Mouse (Mus musculus) heart, adult 2 months (tissue): ENCODE measurements around the gene 1700029H14Rik. TPM values are rescaled to one million over a fixed set of nuclear protein-coding genes. Genes with fewer than 3 reads are reported as not detected.

Source experiments
- DNase-seq, 2 experiments: peaks; one replicate each; pipeline ENCODE4 v3.0.0; 2021
- H3K27ac ChIP-seq: fragments of 200-600 bp; 2 replicates; pipeline ENCODE4 v1.8.1; 2022
- H3K27me3 ChIP-seq: fragments of 200-500 bp; 2 replicates; pipeline ENCODE4 v1.6.1; 2012; ENCODE audit warnings: mild to moderate bottlenecking, low read length, inconsistent platforms, mixed read lengths; ENCODE audit not compliant: control insufficient read depth, insufficient read depth
- H3K36me3 ChIP-seq: fragments of 200-500 bp; 2 replicates; pipeline ENCODE4 v1.6.1; 2012; ENCODE audit warnings: low read length, inconsistent platforms; ENCODE audit not compliant: control insufficient read depth, insufficient read depth
- H3K4me1 ChIP-seq: fragments of 200-500 bp; 2 replicates; pipeline ENCODE4 v1.6.1; 2011; ENCODE audit warnings: low read length; ENCODE audit not compliant: control insufficient read depth, insufficient read depth
- H3K4me3 ChIP-seq: fragments of 200-600 bp; 2 replicates; pipeline ENCODE4 v1.8.1; 2022
- H3K79me2 ChIP-seq: fragments of 200-500 bp; replicated peaks from 2 replicates; pipeline ENCODE4 v1.6.1; 2012; ENCODE audit warnings: mild to moderate bottlenecking, inconsistent platforms, low read length, moderate library complexity, mixed read lengths; ENCODE audit not compliant: control insufficient read depth, insufficient read depth
- H3K9ac ChIP-seq: fragments of 200-500 bp; 2 replicates; pipeline ENCODE4 v1.6.1; 2012; ENCODE audit warnings: low read depth, mild to moderate bottlenecking, control low read depth, inconsistent platforms, low read length, mixed read lengths
- CTCF ChIP-seq: fragments of 200-600 bp; IDR thresholded peaks from 2 replicates; pipeline ENCODE4 v1.8.1; 2022; ENCODE audit warnings: antibody characterized with exemption, mild to moderate bottlenecking, moderate library complexity
- EP300 ChIP-seq: fragments of 200-500 bp; IDR thresholded peaks from 2 replicates; pipeline ENCODE4 v1.6.1; 2011; ENCODE audit warnings: low read depth, low read length, control low read depth; ENCODE audit not compliant: insufficient read depth
- POLR2A ChIP-seq: fragments of 200-500 bp; IDR thresholded peaks from 2 replicates; pipeline ENCODE4 v1.6.1; 2011; ENCODE audit warnings: mild to moderate bottlenecking, low read depth, low read length, control low read depth; ENCODE audit not compliant: insufficient read depth
- whole genome bisulfite sequencing: fragments of 180-500 bp; shearing (Covaris S2); methylation state at CpG from one replicate; pipeline ENCODE4 v1.1.7; 2018; 5-methylcytosine and 5-hydroxymethylcytosine counted together
- intact Hi-C: fragments of 180-260 bp; cut with DNase I; formaldehyde crosslinking; loops from one replicate; pipeline ENCODE4 v1.15.1; 2025
- polyA plus RNA-seq: library from polyadenylated mRNA; depleted of rRNA; stranded (reverse); fragments of >200 nt; gene quantifications from 2 replicates; pipeline ENCODE4 v1.2.3, GENCODE M21; 2012
- total RNA-seq, 2 experiments: library from RNA; stranded (reverse); gene quantifications; 2 replicates each; pipeline ENCODE4 v1.2.3; 2021

Gene 1700029H14Rik
- total and polyA plus RNA-seq, 3 experiments: 0.45 TPM; not detected in 2

- Histone ChIP-seq H3K9ac (peak overlapping the region; percentile 16; the same call in 1 of the 2 replicates), H3K4me3 (no peak overlapping the region; the same call in 1 of the 2 replicates), H3K27me3 (no peaks in the 10 kb centered on the region), H3K27ac (peak overlapping the region; percentile 55), H3K79me2 (no peaks in the 10 kb centered on the region), H3K36me3 (no peaks in the 10 kb centered on the region), H3K4me1 (peaks cover 11% of the 10 kb centered on the region)
- peak; percentile 42 to 51 for DNase-seq
- 43% methylated on average over 11 of the region's 11 CpGs for WGBS
- intact Hi-C loops: loop anchor here (5.0 kb wide), 1 partner anchor 76 kb away; the partner anchor contains the start of gene Rasa3
- TF ChIP-seq CTCF (no peak), POLR2A (no peak), EP300 (no peak)
These were observed 38.9 kb upstream of the 1700029H14Rik start for GRCm38 (mm10) chr8:13601166-13601565.

GRCm38 (mm10) chr8:13600716-13601115 is 38.5 kb upstream of the 1700029H14Rik start:
- Histone ChIP-seq H3K27ac (peak overlapping the region; percentile 61), H3K27me3 (no peaks in the 10 kb centered on the region), H3K4me3 (no peak overlapping the region; the same call in 1 of the 2 replicates), H3K36me3 (no peaks in the 10 kb centered on the region), H3K4me1 (peaks cover 11% of the 10 kb centered on the region), H3K79me2 (no peaks in the 10 kb centered on the region), H3K9ac (no peak overlapping the region)
- WGBS: 56% methylated on average over 10 of the region's 10 CpGs
- no peak for DNase-seq
- intact Hi-C loops: loop anchor here (5.0 kb wide), 1 partner anchor 77 kb away; the partner anchor contains the start of gene Rasa3
- TF ChIP-seq CTCF (no peak), POLR2A (no peak), EP300 (no peak)

- TF ChIP-seq CTCF (no peak), EP300 (0 out of 2 replicates have a peak, but pooled peaks have one; percentile 14)
- no peaks in the 10 kb centered on the region for H3K27me3 ChIP-seq
- peak; percentile 62 to 77 for DNase-seq
- WGBS: 43% methylated on average over 7 of the region's 7 CpGs
- H3K79me2 ChIP-seq: no peaks in the 10 kb centered on the region
- H3K9ac ChIP-seq: no peak overlapping the region
- H3K27ac ChIP-seq: peak overlapping the region; percentile 61
- no peaks in the 10 kb centered on the region for H3K36me3 ChIP-seq
- intact Hi-C loops: loop anchor here (5.0 kb wide), 1 partner anchor 77 kb away; the partner anchor contains the start of gene Rasa3
- H3K4me1 ChIP-seq: peaks cover 11% of the 10 kb centered on the region
- no peak overlapping the region; the same call in 1 of the 2 replicates for H3K4me3 ChIP-seq
These were observed 37.9 kb upstream of the 1700029H14Rik start for GRCm38 (mm10) chr8:13600204-13600603.

- Histone ChIP-seq H3K4me3 (no peak overlapping the region), H3K27ac (no peak overlapping the region)
- WGBS: 69% methylated on average over 6 of the region's 6 CpGs
These were observed 35.5 kb upstream of the 1700029H14Rik start for GRCm38 (mm10) chr8:13597777-13598176.

GRCm38 (mm10) chr8:13595861-13596260 is 33.6 kb upstream of the 1700029H14Rik start:
- H3K4me1 ChIP-seq: peaks cover 6% of the 10 kb centered on the region
- H3K36me3 ChIP-seq: no peaks in the 10 kb centered on the region
- TF ChIP-seq CTCF: peak; percentile 16
- TF ChIP-seq EP300: no peak
- no peak for TF ChIP-seq POLR2A
- no peak overlapping the region for H3K27ac ChIP-seq
- peak in 1 of 2 experiments; percentile 35 for DNase-seq
- no peak overlapping the region for H3K9ac ChIP-seq
- no peaks in the 10 kb centered on the region for H3K79me2 ChIP-seq
- intact Hi-C loops: loop anchor here (2.0 to 5.0 kb wide), 2 partner anchors 45 to 131 kb away; no protein-coding TSS in a partner anchor
- 92% methylated on average over 6 of the region's 6 CpGs for WGBS
- H3K4me3 ChIP-seq: no peak overlapping the region
- no peaks in the 10 kb centered on the region for H3K27me3 ChIP-seq

More at GRCm38 (mm10) chr8:13597777-13598176, 35.5 kb upstream of the 1700029H14Rik start:
- no peaks in the 10 kb centered on the region for H3K79me2 ChIP-seq
- no peak overlapping the region for H3K9ac ChIP-seq
- H3K27me3 ChIP-seq: no peaks in the 10 kb centered on the region
- DNase-seq: no peak
- intact Hi-C loops: loop anchor here (2.0 to 5.0 kb wide), 2 partner anchors 47 to 130 kb away; no protein-coding TSS in a partner anchor
- H3K36me3 ChIP-seq: no peaks in the 10 kb centered on the region
- TF ChIP-seq CTCF: no peak
- no peak for TF ChIP-seq POLR2A
- no peak for TF ChIP-seq EP300
- peaks cover 9% of the 10 kb centered on the region for H3K4me1 ChIP-seq

GRCm38 (mm10) chr8:13594884-13595323 is 32.6 kb upstream of the 1700029H14Rik start:
- H3K79me2 ChIP-seq: no peaks in the 10 kb centered on the region
- no peak overlapping the region for H3K4me3 ChIP-seq
- 67% methylated on average over 11 of the region's 11 CpGs for WGBS
- H3K27ac ChIP-seq: peak overlapping the region; percentile 36; the same call in 1 of the 2 replicates
- intact Hi-C loops: loop anchor here (5.0 kb wide), 1 partner anchor 132 kb away; no protein-coding TSS in a partner anchor
- H3K4me1 ChIP-seq: no peaks in the 10 kb centered on the region; the same call in 1 of the 2 replicates
- 0 out of 2 replicates have a peak, but pooled peaks have one; percentile 28 for TF ChIP-seq EP300
- TF ChIP-seq POLR2A: no peak
- TF ChIP-seq CTCF: no peak
- H3K27me3 ChIP-seq: no peaks in the 10 kb centered on the region
- no peak overlapping the region for H3K9ac ChIP-seq
- no peaks in the 10 kb centered on the region for H3K36me3 ChIP-seq
- peak; percentile 49 to 81 for DNase-seq
